7 mouse cellular contexts compared by ENCODE assay signal in genomic region chr7:111182319-111182718, GRCm38 (mm10).
DNase-seq lines count a peak whose midpoint lies in the region; ATAC-seq lines count a peak whose summit lies in the region.

No protein-coding gene starts in this region.

- H3K9ac ChIP-seq in liver, embryonic 13.5 days: no peak overlapping the region
- no peak overlapping the region for H3K9ac ChIP-seq in neural tube, embryonic 14.5 days (replicated peaks; ENCODE audit: low read depth, low read length)

- no peak overlapping the region for H3K4me2 ChIP-seq in liver, embryonic 13.5 days
- H3K4me2 ChIP-seq in neural tube, embryonic 14.5 days (ENCODE audit: low read depth, low read length): no peak overlapping the region

- no peak overlapping the region for H3K4me3 ChIP-seq in liver, embryonic 13.5 days (replicated peaks)
- H3K4me3 ChIP-seq in neural tube, embryonic 14.5 days (ENCODE audit: low read depth, low read length): no peak overlapping the region

- no peaks in the 10 kb centered on the region for H3K36me3 ChIP-seq in liver, embryonic 13.5 days
- no peaks in the 10 kb centered on the region for H3K36me3 ChIP-seq in neural tube, embryonic 14.5 days (ENCODE audit: control insufficient read depth, insufficient read depth, low read length)

- peaks cover 49% of the 10 kb centered on the region for H3K4me1 ChIP-seq in liver, embryonic 13.5 days (replicated peaks)
- H3K4me1 ChIP-seq in neural tube, embryonic 14.5 days (ENCODE audit: control insufficient read depth, insufficient read depth, low read length): no peaks in the 10 kb centered on the region

- WGBS in liver, embryonic 13.5 days (ENCODE audit: insufficient replicate concordance): 50% methylated on average over 3 of the region's 3 CpGs
- 65% methylated on average over 3 of the region's 3 CpGs for WGBS in neural tube, embryonic 14.5 days

- no peak for ATAC-seq in liver, embryonic 13.5 days (ENCODE audit: low read depth)
- peak; percentile 63 for ATAC-seq in neural tube, embryonic 14.5 days (ENCODE audit: low read depth)

- DNase-seq in 3T3-L1 (ENCODE audit: low read depth, low spot score): peak; percentile 82
- DNase-seq in CD4-positive helper T cell, adult 2 months (ENCODE audit: low read depth, low spot score): peak; percentile 6
- DNase-seq in cerebellum, adult 8-10 months: peak; percentile 49
- peak; percentile 68 for DNase-seq in forelimb bud, embryonic 11.5 days (ENCODE audit: low read depth, low spot score)
- peak; percentile 67 for DNase-seq in kidney, adult 9 months
- peak; percentile 49 for DNase-seq in liver, embryonic 13.5 days

- no peak overlapping the region for H3K27ac ChIP-seq in liver, embryonic 13.5 days
- no peak overlapping the region for H3K27ac ChIP-seq in neural tube, embryonic 14.5 days (ENCODE audit: low read depth, low read length)

- no peaks in the 10 kb centered on the region for H3K9me3 ChIP-seq in liver, embryonic 13.5 days (replicated peaks)
- no peaks in the 10 kb centered on the region for H3K9me3 ChIP-seq in neural tube, embryonic 14.5 days (ENCODE audit: control insufficient read depth, low read length)

- peaks cover 15% of the 10 kb centered on the region; the same call in 1 of the 2 replicates for H3K27me3 ChIP-seq in liver, embryonic 13.5 days
- H3K27me3 ChIP-seq in neural tube, embryonic 14.5 days (ENCODE audit: control insufficient read depth, insufficient read depth, low read length): no peaks in the 10 kb centered on the region

Comparison
In these comparisons a context has a peak if more than half of its experiments do, and no peak if none do; other contexts are left out.
1. DNase-seq: peak in every context shown above with its lines; median percentile 82 in 3T3-L1; 68 in forelimb bud, embryonic 11.5 days; 67 in kidney, adult 9 months; 49 in cerebellum, adult 8-10 months; 49 in liver, embryonic 13.5 days; 6 in CD4-positive helper T cell, adult 2 months.